Mouse (Mus musculus): ENCODE data around the gene Prr5.

GRCm38 (mm10) chr15:84720291-84721204 is 51.1 kb downstream of the Prr5 start:
- TF ChIP-seq POLR2A (IDR thresholded peaks at IDR 0.05; ENCODE audit: low read depth, low read length) (no peak), CTCF (IDR thresholded peaks at IDR 0.05; ENCODE audit: extremely low read depth, insufficient read depth, insufficient read length, insufficient replicate concordance) (no peak)
